Mouse (Mus musculus) forebrain, embryonic 13.5 days (tissue): Measurements from ENCODE around the gene Prl7d1. TPM values are rescaled to one million over a fixed set of nuclear protein-coding genes. Genes with fewer than 3 reads are reported as not detected.
"Not testable (repeated sequence)": the region's sequence is repeated elsewhere in the genome, so short reads cannot be mapped to it uniquely, and the experiment has no call there.

Source experiments
- ATAC-seq: fragments of 200-750 bp; cut with Nextera tagmentation; 2 replicates; pipeline ENCODE4 v1.8.0; 2017
- H3K27ac ChIP-seq: fragments of 300-500 bp; sonication (generic); 2 replicates; pipeline ENCODE4 v1.5.1; 2015; ENCODE audit warnings: inconsistent platforms, mild to moderate bottlenecking, moderate library complexity
- H3K27me3 ChIP-seq: fragments of 300-500 bp; sonication (generic); 2 replicates; pipeline ENCODE4 v1.6.1; 2015; ENCODE audit warnings: mild to moderate bottlenecking, inconsistent platforms
- H3K36me3 ChIP-seq: fragments of 300-500 bp; sonication (generic); 2 replicates; pipeline ENCODE4 v1.6.1; 2015; ENCODE audit warnings: mild to moderate bottlenecking, inconsistent platforms; ENCODE audit not compliant: poor library complexity, severe bottlenecking
- H3K4me1 ChIP-seq: fragments of 300-500 bp; sonication (generic); 2 replicates; pipeline ENCODE4 v1.6.1; 2015; ENCODE audit warnings: inconsistent platforms
- H3K4me2 ChIP-seq: fragments of 300-500 bp; sonication (generic); 2 replicates; pipeline ENCODE4 v1.6.1; 2015; ENCODE audit warnings: inconsistent platforms, mild to moderate bottlenecking, moderate library complexity
- H3K4me3 ChIP-seq: fragments of 300-500 bp; sonication (generic); 2 replicates; pipeline ENCODE4 v1.5.1; 2015; ENCODE audit warnings: mild to moderate bottlenecking, inconsistent platforms
- H3K9ac ChIP-seq: fragments of 300-500 bp; sonication (generic); 2 replicates; pipeline ENCODE4 v1.6.1; 2015; ENCODE audit warnings: mild to moderate bottlenecking, inconsistent platforms
- H3K9me3 ChIP-seq: fragments of 300-500 bp; sonication (generic); replicated peaks from 2 replicates; pipeline ENCODE4 v1.6.1; 2016; ENCODE audit warnings: inconsistent platforms
- WGBS: fragments of 180-500 bp; shearing (Covaris S2); methylation state at CpG from one replicate; pipeline ENCODE4 v1.1.7; 2015; 5-methylcytosine and 5-hydroxymethylcytosine counted together
- polyA plus RNA-seq: library from polyadenylated mRNA; unstranded; fragments of >200 nt; fragmentation: Nextera tagmentation; extraction: Ambion mirVana; gene quantifications from 2 replicates; pipeline ENCODE4 v1.2.1, GENCODE M21; 2015

Gene Prl7d1
- not detected in 2 replicates for polyA plus RNA-seq

GRCm38 (mm10) chr13:27716636-27717035 lies at the start of gene Prl7d1:
Prl7d1 (minus strand) TSS chr13:27716736.
- Histone ChIP-seq H3K27me3 (no peaks in the 10 kb centered on the region), H3K9ac (no peak within 1 kb of the TSS), H3K36me3 (no peaks in the 10 kb centered on the region), H3K27ac (no peak within 1 kb of the TSS), H3K4me2 (no peak within 1 kb of the TSS), H3K4me3 (no peak within 1 kb of the TSS), H3K9me3 (no peaks in the 10 kb centered on the region), H3K4me1 (no peaks in the 10 kb centered on the region)
- no peak for ATAC-seq
- 92% methylated on average over 5 of the region's 5 CpGs for WGBS

- 93% methylated on average over 10 of the region's 10 CpGs for WGBS
- H3K27me3 ChIP-seq: no peaks in the 10 kb centered on the region
- H3K36me3 ChIP-seq: no peaks in the 10 kb centered on the region
- H3K4me3 ChIP-seq: no peak overlapping the region
- H3K9ac ChIP-seq: no peak overlapping the region
- no peaks in the 10 kb centered on the region for H3K9me3 ChIP-seq
- H3K4me2 ChIP-seq: no peak overlapping the region
- no peak for ATAC-seq
- no peaks in the 10 kb centered on the region for H3K4me1 ChIP-seq
- no peak overlapping the region for H3K27ac ChIP-seq
These were observed 18.1 kb upstream of the Prl7d1 start for GRCm38 (mm10) chr13:27734512-27735186.

GRCm38 (mm10) chr13:27730286-27730959 lies 13.9 kb upstream of the Prl7d1 start:
- H3K9ac ChIP-seq, H3K27me3 ChIP-seq, ATAC-seq, H3K4me2 ChIP-seq, H3K36me3 ChIP-seq, H3K9me3 ChIP-seq, H3K4me1 ChIP-seq, H3K4me3 ChIP-seq, H3K27ac ChIP-seq: not testable (repeated sequence)
- 84% methylated on average over 5 of the region's 5 CpGs for WGBS

DNA sequence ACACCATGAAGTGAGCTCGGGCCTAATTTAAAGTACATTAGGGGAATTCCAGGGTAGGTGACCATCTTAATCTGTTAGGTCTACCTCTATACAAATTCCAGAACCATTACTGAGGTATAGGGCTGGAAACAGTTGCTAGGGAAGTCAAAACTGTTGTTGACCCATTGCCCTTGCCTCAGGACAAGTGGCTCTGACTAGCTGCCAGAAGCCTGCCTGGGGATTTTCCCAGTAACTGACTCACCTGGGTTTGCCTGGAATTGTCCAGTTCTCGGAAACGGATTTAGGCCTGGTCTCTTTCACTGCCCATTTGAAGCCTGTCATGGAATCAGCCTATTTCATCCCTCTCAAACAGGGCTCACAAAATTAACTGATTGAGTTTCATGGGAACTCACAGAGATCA lies 8.5 kb upstream of the Prl7d1 start:
- H3K27ac ChIP-seq, H3K4me2 ChIP-seq, H3K27me3 ChIP-seq, H3K36me3 ChIP-seq, H3K9me3 ChIP-seq, ATAC-seq, H3K4me1 ChIP-seq, H3K9ac ChIP-seq, H3K4me3 ChIP-seq: not testable (repeated sequence)
- 91% methylated on average over 3 of the region's 3 CpGs for WGBS

GRCm38 (mm10) chr13:27706521-27706920 lies 10.0 kb downstream of the Prl7d1 start:
- no peaks in the 10 kb centered on the region for H3K36me3 ChIP-seq
- no peak overlapping the region for H3K4me2 ChIP-seq
- no peaks in the 10 kb centered on the region for H3K9me3 ChIP-seq
- H3K27me3 ChIP-seq: no peaks in the 10 kb centered on the region
- no peak overlapping the region for H3K4me3 ChIP-seq
- H3K27ac ChIP-seq: no peak overlapping the region
- no peaks in the 10 kb centered on the region for H3K4me1 ChIP-seq
- no peak overlapping the region for H3K9ac ChIP-seq
- 70% methylated on average over 2 of the region's 2 CpGs for WGBS
- ATAC-seq: no peak

DNA sequence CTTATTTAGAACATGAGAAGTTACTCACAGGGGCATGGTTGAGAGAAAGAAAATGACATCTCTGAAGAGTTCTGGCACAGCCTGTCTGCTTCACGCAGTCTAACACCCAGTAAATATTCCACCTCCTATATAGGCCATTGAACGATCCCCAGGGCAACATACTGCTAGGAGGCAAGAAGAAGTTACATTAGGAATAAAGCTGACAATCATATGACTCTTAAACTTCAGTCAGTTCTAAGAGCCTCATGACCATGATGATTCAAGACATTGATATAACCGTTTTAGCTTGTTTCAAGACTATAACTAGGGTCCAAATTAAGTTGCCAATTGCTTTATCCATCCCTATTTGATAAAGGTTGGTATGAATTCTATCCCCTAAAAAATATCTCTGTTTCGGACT lies 48.6 kb downstream of the Prl7d1 start, which contains the start of gene Prl7a2:
Prl7a2 (minus strand) TSS at position 101 of the 400 bp plus-strand sequence.
- ATAC-seq: no peak
- no peaks in the 10 kb centered on the region for H3K36me3 ChIP-seq
- WGBS: 87% methylated on average over 4 of the region's 4 CpGs
- no peak within 1 kb of the TSS for H3K27ac ChIP-seq
- H3K27me3 ChIP-seq: no peaks in the 10 kb centered on the region
- no peak within 1 kb of the TSS for H3K9ac ChIP-seq
- no peaks in the 10 kb centered on the region for H3K9me3 ChIP-seq
- no peak within 1 kb of the TSS for H3K4me3 ChIP-seq
- no peaks in the 10 kb centered on the region for H3K4me1 ChIP-seq
- no peak within 1 kb of the TSS for H3K4me2 ChIP-seq

- no peaks in the 10 kb centered on the region for H3K4me1 ChIP-seq
- 87% methylated on average over 2 of the region's 2 CpGs for WGBS
- no peaks in the 10 kb centered on the region for H3K27me3 ChIP-seq
- no peaks in the 10 kb centered on the region for H3K36me3 ChIP-seq
- H3K4me3 ChIP-seq: no peak overlapping the region
- no peaks in the 10 kb centered on the region for H3K9me3 ChIP-seq
- H3K27ac ChIP-seq: no peak overlapping the region
- H3K9ac ChIP-seq: no peak overlapping the region
- no peak overlapping the region for H3K4me2 ChIP-seq
- ATAC-seq: no peak
These were observed 55.8 kb downstream of the Prl7d1 start for GRCm38 (mm10) chr13:27660747-27661146.

Other genes with a start within 250 kb of the Prl7d1 start
- not detected in 2 replicates for gene Prl8a8, start 203.5 kb downstream of the Prl7d1 start, polyA plus RNA-seq
- gene Prl8a9, start 152.1 kb downstream of the Prl7d1 start, polyA plus RNA-seq: not detected in 2 replicates
- not detected in 2 replicates for gene Prl8a1, start 134.6 kb downstream of the Prl7d1 start, polyA plus RNA-seq
- gene Prl7b1, start 106.2 kb downstream of the Prl7d1 start, polyA plus RNA-seq: not detected in 2 replicates
- gene Prl7a1, start 74.2 kb downstream of the Prl7d1 start, polyA plus RNA-seq: not detected in 2 replicates
- not detected in 2 replicates for gene Prl7a2, start 48.7 kb downstream of the Prl7d1 start, polyA plus RNA-seq
- gene Prl7c1, start 64.1 kb upstream of the Prl7d1 start, polyA plus RNA-seq: not detected in 2 replicates
- not detected in 2 replicates for gene Prl2a1, start 84.9 kb upstream of the Prl7d1 start, polyA plus RNA-seq
- gene Prl2c1, start 132.6 kb upstream of the Prl7d1 start, polyA plus RNA-seq: not detected in 2 replicates